Mouse (Mus musculus) spleen, adult 2 months (tissue): ENCODE data around the gene Trpc4ap.

Experiments used
- CTCF ChIP-seq: fragments of 200-500 bp; IDR thresholded peaks from 2 replicates; pipeline ENCODE4 v1.5.1; 2011; ENCODE audit warnings: mild to moderate bottlenecking, inconsistent platforms; ENCODE audit not compliant: insufficient read depth, insufficient read length, insufficient replicate concordance; ENCODE audit errors: extremely low read depth
- POLR2A ChIP-seq: fragments of 200-500 bp; IDR thresholded peaks from 2 replicates; pipeline ENCODE4 v1.6.1; 2011; ENCODE audit warnings: low read depth, low read length, inconsistent platforms

- TF ChIP-seq CTCF (no peak), POLR2A (no peak)
These were observed 68.2 kb downstream of the Trpc4ap start for GRCm38 (mm10) chr2:155623996-155624395.
